Mouse (Mus musculus) spleen, adult 2 months (tissue): ENCODE measurements around the gene Ablim1. TPM values are rescaled to one million over a fixed set of nuclear protein-coding genes. Genes with fewer than 3 reads are reported as not detected.
A peak's percentile ranks its signal among the peaks of the same experiment; 100 is the strongest.

Experiments
- DNase-seq, 2 experiments: peaks; one replicate each; pipeline versions ENCODE4 v3.0.0 to v3.0.0-alpha.2; 2012 to 2021; ENCODE audit warnings: low spot score in 2 of 2, low read depth in 1 of 2
- H3K27ac ChIP-seq: fragments of 200-500 bp; 2 replicates; pipeline ENCODE4 v1.5.1; 2012; ENCODE audit warnings: low read length, inconsistent platforms; ENCODE audit not compliant: insufficient read depth
- H3K27me3 ChIP-seq: fragments of 200-500 bp; 2 replicates; pipeline ENCODE4 v1.6.1; 2012; ENCODE audit warnings: mild to moderate bottlenecking, moderate library complexity, low read length, inconsistent platforms; ENCODE audit not compliant: control insufficient read depth, insufficient read depth
- H3K36me3 ChIP-seq: fragments of 200-500 bp; 2 replicates; pipeline ENCODE4 v1.6.1; 2012; ENCODE audit warnings: mild to moderate bottlenecking, low read length, inconsistent platforms; ENCODE audit not compliant: control insufficient read depth, insufficient read depth
- H3K4me1 ChIP-seq: fragments of 200-500 bp; 2 replicates; pipeline ENCODE4 v1.6.1; 2011; ENCODE audit warnings: inconsistent platforms; ENCODE audit not compliant: control insufficient read depth, insufficient read depth, insufficient read length
- H3K4me3 ChIP-seq: fragments of 200-500 bp; 2 replicates; pipeline ENCODE4 v1.5.1; 2011; ENCODE audit warnings: mild to moderate bottlenecking, inconsistent platforms; ENCODE audit not compliant: insufficient read depth, insufficient read length; ENCODE audit errors: extremely low read depth
- CTCF ChIP-seq: fragments of 200-500 bp; IDR thresholded peaks from 2 replicates; pipeline ENCODE4 v1.5.1; 2011; ENCODE audit warnings: mild to moderate bottlenecking, inconsistent platforms; ENCODE audit not compliant: insufficient read depth, insufficient read length, insufficient replicate concordance; ENCODE audit errors: extremely low read depth
- POLR2A ChIP-seq: fragments of 200-500 bp; IDR thresholded peaks from 2 replicates; pipeline ENCODE4 v1.6.1; 2011; ENCODE audit warnings: low read depth, low read length, inconsistent platforms
- WGBS: fragments of 180-500 bp; shearing (Covaris S2); methylation state at CpG from one replicate; pipeline ENCODE4 v1.1.7; 2018; 5-methylcytosine and 5-hydroxymethylcytosine counted together
- polyA plus RNA-seq: library from polyadenylated mRNA; depleted of rRNA; stranded (reverse); fragments of >200 nt; gene quantifications from 2 replicates; pipeline ENCODE4 v1.2.3, GENCODE M21; 2012

Gene Ablim1
- polyA plus RNA-seq, 1 experiment: 53.8 TPM

GRCm38 (mm10) chr19:57201090-57201483 is 113.6 kb downstream of the Ablim1 start:
- peaks cover 2% of the 10 kb centered on the region for H3K27me3 ChIP-seq
- H3K4me1 ChIP-seq: no peaks in the 10 kb centered on the region
- DNase-seq: no peak
- 90% methylated on average over 8 of the region's 8 CpGs for WGBS
- H3K36me3 ChIP-seq: no peaks in the 10 kb centered on the region
- TF ChIP-seq POLR2A: no peak
- no peak for TF ChIP-seq CTCF
- no peak overlapping the region for H3K4me3 ChIP-seq
- no peak overlapping the region for H3K27ac ChIP-seq

- WGBS: 56% methylated on average over 12 of the region's 12 CpGs
- Histone ChIP-seq H3K4me1 (no peaks in the 10 kb centered on the region), H3K27me3 (peaks cover 2% of the 10 kb centered on the region), H3K4me3 (no peak overlapping the region), H3K36me3 (no peaks in the 10 kb centered on the region), H3K27ac (no peak overlapping the region)
- no peak for DNase-seq
- TF ChIP-seq CTCF (no peak), POLR2A (no peak)
Measured at GRCm38 (mm10) chr19:57200477-57201089, 114.1 kb downstream of the Ablim1 start.

- H3K4me1 ChIP-seq: no peaks in the 10 kb centered on the region
- H3K27ac ChIP-seq: no peak overlapping the region
- DNase-seq: no peak
- H3K27me3 ChIP-seq: peaks cover 2% of the 10 kb centered on the region
- no peaks in the 10 kb centered on the region for H3K36me3 ChIP-seq
- no peak for TF ChIP-seq CTCF
- TF ChIP-seq POLR2A: no peak
- no peak overlapping the region for H3K4me3 ChIP-seq
- WGBS: 81% methylated on average over 6 of the region's 6 CpGs
Measured at GRCm38 (mm10) chr19:57199361-57199760, 115.4 kb downstream of the Ablim1 start.

- Histone ChIP-seq H3K36me3 (no peaks in the 10 kb centered on the region), H3K4me1 (no peaks in the 10 kb centered on the region), H3K27ac (no peak overlapping the region), H3K4me3 (no peak overlapping the region), H3K27me3 (peaks cover 2% of the 10 kb centered on the region)
- DNase-seq: no peak
- 93% methylated on average over 12 of the region's 12 CpGs for WGBS
- TF ChIP-seq POLR2A (no peak), CTCF (no peak)
Measured at GRCm38 (mm10) chr19:57198531-57198930, 116.2 kb downstream of the Ablim1 start.

- no peak for TF ChIP-seq CTCF
- no peak for TF ChIP-seq POLR2A
- no peak for DNase-seq
- Histone ChIP-seq H3K4me3 (no peak overlapping the region), H3K27ac (no peak overlapping the region), H3K4me1 (no peaks in the 10 kb centered on the region), H3K36me3 (no peaks in the 10 kb centered on the region), H3K27me3 (peaks cover 2% of the 10 kb centered on the region)
- WGBS: 45% methylated on average over 5 of the region's 5 CpGs
Measured at GRCm38 (mm10) chr19:57198029-57198428, 116.7 kb downstream of the Ablim1 start.

GRCm38 (mm10) chr19:57197043-57197817 is 117.5 kb downstream of the Ablim1 start:
- Histone ChIP-seq H3K27me3 (peaks cover 2% of the 10 kb centered on the region), H3K4me3 (peak overlapping the region; percentile 42), H3K4me1 (no peaks in the 10 kb centered on the region), H3K27ac (no peak overlapping the region), H3K36me3 (no peaks in the 10 kb centered on the region)
- 4% methylated on average over 37 of the region's 37 CpGs for WGBS
- DNase-seq: peak in 1 of 2 experiments; percentile 24
- TF ChIP-seq POLR2A: no peak
- TF ChIP-seq CTCF: no peak

- 65% methylated on average over 8 of the region's 8 CpGs for WGBS
- Histone ChIP-seq H3K4me3 (no peak overlapping the region), H3K4me1 (no peaks in the 10 kb centered on the region), H3K36me3 (no peaks in the 10 kb centered on the region), H3K27me3 (peaks cover 2% of the 10 kb centered on the region), H3K27ac (no peak overlapping the region)
- no peak for DNase-seq
- no peak for TF ChIP-seq CTCF
- TF ChIP-seq POLR2A: no peak
Measured at GRCm38 (mm10) chr19:57196616-57197015, 118.1 kb downstream of the Ablim1 start.
